Mouse (Mus musculus) olfactory bulb, adult 2 months (tissue): ENCODE results near the gene Eps8l2.

Experiments
- CTCF ChIP-seq: fragments of 200-500 bp; IDR thresholded peaks from 2 replicates; pipeline ENCODE4 v1.5.1; 2012; ENCODE audit warnings: low read depth, mild to moderate bottlenecking, low read length, moderate library complexity; ENCODE audit not compliant: insufficient read depth
- POLR2A ChIP-seq: fragments of 200-500 bp; IDR thresholded peaks from 2 replicates; pipeline ENCODE4 v1.6.1; 2012; ENCODE audit warnings: mild to moderate bottlenecking, low read depth, low read length, moderate library complexity; ENCODE audit not compliant: insufficient read depth

- TF ChIP-seq CTCF: no peak
- no peak for TF ChIP-seq POLR2A
Observed at GRCm38 (mm10) chr7:141330706-141331105, 8.0 kb upstream of the Eps8l2 start.
